Mouse (Mus musculus): Measurements from ENCODE around the gene Sec14l1. TPM values are rescaled to one million over a fixed set of nuclear protein-coding genes. Genes with fewer than 3 reads are reported as not detected.

Gene Sec14l1
- polyA plus RNA-seq, 1 experiment: 22.8 TPM

DNA sequence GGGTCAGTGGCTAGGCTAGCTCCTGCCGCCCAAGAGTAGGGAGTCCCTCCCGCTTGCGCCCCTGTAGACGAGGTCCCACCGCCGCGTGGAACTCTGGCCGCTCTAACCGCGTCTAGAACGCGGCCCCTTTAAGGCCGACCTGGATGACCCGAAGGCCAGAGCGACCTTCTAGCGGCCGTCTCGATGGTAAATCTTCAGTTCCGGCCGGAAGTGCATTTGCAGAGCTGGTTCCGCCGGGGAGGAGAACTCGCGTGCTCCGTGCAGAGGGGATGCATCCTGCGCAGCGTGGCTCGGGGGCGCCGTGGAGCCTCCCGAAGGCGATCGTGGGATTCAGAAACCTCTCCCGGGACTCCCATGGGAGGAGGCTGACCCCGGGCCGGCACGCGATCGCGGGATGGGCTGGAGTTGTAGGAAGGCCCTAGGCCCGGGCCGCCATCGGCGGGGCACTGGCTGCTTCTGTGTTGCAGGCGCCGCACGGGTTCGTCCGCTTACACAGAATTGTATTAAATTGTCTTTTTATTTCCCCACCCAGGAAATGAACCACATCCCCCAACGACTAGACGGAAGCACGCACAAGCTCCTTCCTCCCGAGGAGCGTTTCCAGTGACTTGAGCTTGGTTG lies 38.3 kb upstream of the Sec14l1 start:
- TF ChIP-seq POLR2A (IDR thresholded peaks at IDR 0.05; ENCODE audit: borderline replicate concordance, control insufficient read depth, low read depth, low read length): peak; percentile 91
- no peak for TF ChIP-seq CTCF (IDR thresholded peaks at IDR 0.05; ENCODE audit: control insufficient read depth, insufficient read depth, low read length)
- WGBS: under 1% methylated on average over 54 of the region's 54 CpGs
- Histone ChIP-seq H3K4me3 (replicated peaks; ENCODE audit: control insufficient read depth, low read depth, low read length) (peak overlapping the region; percentile 80), H3K27ac (ENCODE audit: control insufficient read depth, insufficient read depth, low read depth, low read length, poor library complexity) (peak overlapping the region; percentile 40; the same call in 1 of the 2 replicates), H3K4me1 (ENCODE audit: control insufficient read depth, insufficient read depth, low read length) (peaks cover 5% of the 10 kb centered on the region)

DNA sequence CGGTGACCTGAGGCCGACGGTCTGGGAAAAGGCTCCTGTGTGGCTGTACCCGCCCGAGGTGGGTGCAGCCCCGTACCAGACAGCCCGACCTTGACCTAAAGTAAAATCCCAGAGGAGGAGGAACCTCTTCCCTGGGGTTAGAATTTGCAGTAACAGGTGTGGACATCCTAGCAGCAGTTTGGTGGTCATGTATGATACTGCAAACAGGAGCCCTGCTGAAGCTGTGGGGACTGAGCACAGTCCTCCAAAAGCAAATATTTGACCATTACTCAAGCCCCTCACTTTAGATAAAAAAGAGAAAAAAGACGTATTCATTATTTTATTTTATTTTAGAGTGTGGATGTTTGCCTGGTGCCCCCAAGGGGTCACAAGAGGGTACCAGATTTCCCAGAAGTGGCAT lies 37.7 kb upstream of the Sec14l1 start:
- peak overlapping the region; percentile 40; the same call in 1 of the 2 replicates for H3K27ac ChIP-seq (ENCODE audit: control insufficient read depth, insufficient read depth, low read depth, low read length, poor library complexity)
- H3K4me3 ChIP-seq (replicated peaks; ENCODE audit: control insufficient read depth, low read depth, low read length): peak overlapping the region; percentile 80
- WGBS: 6% methylated on average over 8 of the region's 8 CpGs
- no peak for TF ChIP-seq CTCF (IDR thresholded peaks at IDR 0.05; ENCODE audit: control insufficient read depth, insufficient read depth, low read length)
- no peak for TF ChIP-seq POLR2A (IDR thresholded peaks at IDR 0.05; ENCODE audit: borderline replicate concordance, control insufficient read depth, low read depth, low read length)
- H3K4me1 ChIP-seq (ENCODE audit: control insufficient read depth, insufficient read depth, low read length): peaks cover 7% of the 10 kb centered on the region

DNA sequence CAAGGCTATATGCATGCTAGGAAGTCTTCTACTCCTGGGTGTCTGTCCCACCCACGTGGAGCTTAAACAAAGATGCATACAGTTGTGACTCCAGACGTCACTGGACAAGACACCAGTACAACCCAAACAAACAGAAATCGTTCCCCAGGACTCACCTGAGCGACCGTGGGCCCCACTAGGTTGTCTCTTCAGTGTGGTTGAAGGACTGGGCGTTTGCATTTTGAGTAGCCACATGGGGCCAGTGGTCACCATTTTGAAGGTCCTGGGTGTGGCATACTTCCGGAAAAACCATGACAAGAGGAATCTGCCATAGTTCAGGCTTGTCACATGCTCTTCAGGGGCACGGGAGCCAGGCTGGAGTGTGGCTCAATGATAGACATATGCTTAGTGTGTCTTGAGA lies 37.1 kb upstream of the Sec14l1 start:
- 79% methylated on average over 8 of the region's 8 CpGs for WGBS
- no peak for TF ChIP-seq CTCF (IDR thresholded peaks at IDR 0.05; ENCODE audit: control insufficient read depth, insufficient read depth, low read length)
- no peak for TF ChIP-seq POLR2A (IDR thresholded peaks at IDR 0.05; ENCODE audit: borderline replicate concordance, control insufficient read depth, low read depth, low read length)
- H3K27ac ChIP-seq (ENCODE audit: control insufficient read depth, insufficient read depth, low read depth, low read length, poor library complexity): no peak overlapping the region
- H3K4me3 ChIP-seq (replicated peaks; ENCODE audit: control insufficient read depth, low read depth, low read length): peak overlapping the region; percentile 15
- peaks cover 7% of the 10 kb centered on the region for H3K4me1 ChIP-seq (ENCODE audit: control insufficient read depth, insufficient read depth, low read length)

- Histone ChIP-seq H3K4me1 (ENCODE audit: control insufficient read depth, insufficient read depth, low read length) (peaks cover 7% of the 10 kb centered on the region), H3K27ac (ENCODE audit: control insufficient read depth, insufficient read depth, low read depth, low read length, poor library complexity) (no peak overlapping the region), H3K4me3 (replicated peaks; ENCODE audit: control insufficient read depth, low read depth, low read length) (no peak overlapping the region)
- WGBS: 82% methylated on average over 12 of the region's 12 CpGs
- TF ChIP-seq POLR2A (IDR thresholded peaks at IDR 0.05; ENCODE audit: borderline replicate concordance, control insufficient read depth, low read depth, low read length) (no peak), CTCF (IDR thresholded peaks at IDR 0.05; ENCODE audit: control insufficient read depth, insufficient read depth, low read length) (no peak)
Observed at GRCm38 (mm10) chr11:117078637-117079240, 36.2 kb upstream of the Sec14l1 start.

DNA sequence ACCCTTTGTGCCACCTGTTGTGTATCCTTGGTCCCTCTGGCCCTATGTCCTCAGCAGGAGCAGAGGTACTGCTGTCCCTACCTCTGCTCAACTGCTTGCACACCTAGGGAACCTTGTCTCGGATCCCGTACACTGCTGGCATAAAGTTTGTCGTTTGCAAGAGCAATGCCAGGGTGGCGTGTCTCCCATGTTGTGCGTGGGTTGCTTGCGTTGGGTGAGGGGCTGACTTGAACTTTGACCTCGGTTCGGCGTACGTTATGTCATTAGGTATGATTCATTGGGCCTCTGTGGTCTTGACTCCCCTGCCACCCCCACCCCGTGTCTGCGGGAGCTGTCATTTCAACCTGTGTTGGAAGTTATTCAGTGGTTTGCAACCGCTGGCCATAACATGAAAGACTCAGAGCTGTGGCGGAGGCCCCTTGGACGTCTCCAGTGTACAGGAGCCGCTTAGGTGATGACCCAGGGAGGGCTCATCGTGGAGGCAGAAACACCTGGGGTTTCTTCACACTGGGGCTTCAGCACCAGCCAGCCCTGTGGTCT lies 35.2 kb upstream of the Sec14l1 start:
- peaks cover 7% of the 10 kb centered on the region for H3K4me1 ChIP-seq (ENCODE audit: control insufficient read depth, insufficient read depth, low read length)

GRCm38 (mm10) chr11:117080209-117080608 lies 34.8 kb upstream of the Sec14l1 start:
- H3K4me1 ChIP-seq (ENCODE audit: control insufficient read depth, insufficient read depth, low read length): peaks cover 7% of the 10 kb centered on the region
- H3K27ac ChIP-seq (ENCODE audit: control insufficient read depth, insufficient read depth, low read depth, low read length, poor library complexity): no peak overlapping the region
- 85% methylated on average over 11 of the region's 11 CpGs for WGBS
- TF ChIP-seq POLR2A (IDR thresholded peaks at IDR 0.05; ENCODE audit: borderline replicate concordance, control insufficient read depth, low read depth, low read length) (no peak), CTCF (IDR thresholded peaks at IDR 0.05; ENCODE audit: control insufficient read depth, insufficient read depth, low read length) (no peak)
- no peak overlapping the region for H3K4me3 ChIP-seq (replicated peaks; ENCODE audit: control insufficient read depth, low read depth, low read length)

More for the DNA sequence above, 35.2 kb upstream of the Sec14l1 start:
- TF ChIP-seq POLR2A (IDR thresholded peaks at IDR 0.05; ENCODE audit: borderline replicate concordance, control insufficient read depth, low read depth, low read length) (no peak), CTCF (IDR thresholded peaks at IDR 0.05; ENCODE audit: control insufficient read depth, insufficient read depth, low read length) (no peak)
- WGBS: 84% methylated on average over 17 of the region's 17 CpGs
- Histone ChIP-seq H3K4me3 (replicated peaks; ENCODE audit: control insufficient read depth, low read depth, low read length) (no peak overlapping the region), H3K27ac (ENCODE audit: control insufficient read depth, insufficient read depth, low read depth, low read length, poor library complexity) (no peak overlapping the region)

- H3K27ac ChIP-seq (ENCODE audit: control insufficient read depth, insufficient read depth, low read depth, low read length, poor library complexity): peak overlapping the region; percentile 9; the same call in 1 of the 2 replicates
- TF ChIP-seq CTCF (IDR thresholded peaks at IDR 0.05; ENCODE audit: control insufficient read depth, insufficient read depth, low read length): peak; percentile 58
- no peak for TF ChIP-seq POLR2A (IDR thresholded peaks at IDR 0.05; ENCODE audit: borderline replicate concordance, control insufficient read depth, low read depth, low read length)
- H3K4me3 ChIP-seq (replicated peaks; ENCODE audit: control insufficient read depth, low read depth, low read length): no peak overlapping the region
- WGBS: 22% methylated on average over 16 of the region's 16 CpGs
- H3K4me1 ChIP-seq (ENCODE audit: control insufficient read depth, insufficient read depth, low read length): peaks cover 4% of the 10 kb centered on the region
Observed at GRCm38 (mm10) chr11:117081165-117082064, 33.6 kb upstream of the Sec14l1 start.
